Mouse (Mus musculus) embryonic fibroblast, embryonic 13.5 days (primary cell): ENCODE measurements at regions not wholly inside any gene's neighbourhood (a gene's known extent, or its start where the extent isn't known, plus 50 kb on each side); places are given as distances from the start of the nearest gene placed in this dataset.

Experiments used
- CTCF ChIP-seq: IDR thresholded peaks from 2 replicates; pipeline ENCODE4 v1.5.1; 2011; ENCODE audit warnings: mild to moderate bottlenecking, control low read depth, low read length, moderate library complexity, borderline replicate concordance; ENCODE audit not compliant: insufficient read depth
- POLR2A ChIP-seq: IDR thresholded peaks from 2 replicates; pipeline ENCODE4 v1.6.1; 2011; ENCODE audit warnings: low read depth, mild to moderate bottlenecking, control low read depth, low read length, moderate library complexity

GRCm38 (mm10) chr13:25611986-25612385 is 341.7 kb upstream of the Nrsn1 start:
- no peak for TF ChIP-seq POLR2A
- no peak for TF ChIP-seq CTCF
